Mouse (Mus musculus) testis, adult 2 months (tissue): Measurements from ENCODE around the gene Cbx1.

Source experiments
- CTCF ChIP-seq: fragments of 200-500 bp; IDR thresholded peaks from 2 replicates; pipeline ENCODE4 v1.5.1; 2012; ENCODE audit warnings: low read depth, mild to moderate bottlenecking, inconsistent platforms, low read length, moderate library complexity; ENCODE audit not compliant: control insufficient read depth, insufficient read depth, insufficient replicate concordance
- POLR2A ChIP-seq: fragments of 200-500 bp; IDR thresholded peaks from 2 replicates; pipeline ENCODE4 v1.6.1; 2012; ENCODE audit warnings: low read depth, mild to moderate bottlenecking, inconsistent platforms, low read length, moderate library complexity; ENCODE audit not compliant: control insufficient read depth

DNA sequence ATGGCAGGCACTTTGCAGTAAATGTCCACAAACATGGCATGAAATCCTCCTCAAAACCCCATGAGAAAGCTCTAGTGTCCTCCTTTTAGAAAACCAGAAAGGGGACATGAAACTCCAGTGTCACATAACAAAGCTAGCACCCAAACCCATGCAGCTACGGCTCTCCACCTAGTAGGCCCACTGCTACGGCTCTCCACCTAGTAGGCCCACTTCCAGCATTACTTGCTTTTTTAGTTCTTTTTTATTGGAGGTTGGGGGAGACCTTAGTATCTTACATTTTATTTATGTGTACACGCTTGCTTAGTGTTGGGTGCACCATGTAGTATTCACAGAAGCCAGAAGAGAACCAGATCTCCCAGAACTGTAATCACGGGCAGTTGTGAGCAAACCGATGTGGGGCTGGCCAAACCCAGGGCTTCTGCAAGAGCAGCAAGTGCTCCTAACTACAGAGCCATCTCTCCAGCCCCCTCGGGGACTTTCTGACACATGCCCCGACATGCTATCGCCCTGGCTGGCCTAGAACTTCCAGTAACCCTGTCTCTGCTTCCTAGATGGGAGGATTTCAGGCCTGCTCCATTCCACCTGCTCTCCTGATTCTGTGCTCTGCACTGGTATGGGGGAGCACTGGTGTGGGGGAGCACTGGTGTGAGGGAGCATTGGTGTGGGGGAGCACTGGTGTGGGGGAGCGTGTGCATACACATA lies 17.5 kb upstream of the Cbx1 start:
- no peak for TF ChIP-seq CTCF
- no peak for TF ChIP-seq POLR2A
